Mouse (Mus musculus): ENCODE data around the gene Olfr620.

DNA sequence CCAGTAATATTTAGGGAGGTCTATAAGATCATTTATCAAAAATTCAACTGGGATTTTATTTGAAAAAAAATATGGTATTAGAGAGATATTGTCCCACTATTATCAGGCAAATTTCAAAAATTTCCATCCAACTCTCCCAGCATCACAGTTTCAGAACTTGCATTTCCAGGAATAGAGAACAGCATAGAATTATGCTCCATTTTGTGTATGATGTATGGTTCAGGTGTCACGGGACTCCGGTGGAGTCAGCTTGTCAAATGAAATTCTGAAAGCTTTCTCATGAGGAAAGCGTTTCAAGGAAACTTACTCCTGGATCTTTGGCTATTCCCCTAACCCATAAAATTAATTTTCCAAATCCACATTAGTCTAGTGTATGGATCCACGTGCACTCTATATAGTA, 31.7 kb upstream of the Olfr620 start:
- TF ChIP-seq POLR2A (IDR thresholded peaks at IDR 0.05; ENCODE audit: low read depth, low read length): no peak
- TF ChIP-seq CTCF (IDR thresholded peaks at IDR 0.05; ENCODE audit: borderline replicate concordance, insufficient read depth, low read length): no peak

Data from embryonic fibroblast, embryonic 13.5 days (primary cell).